Mouse (Mus musculus) bone marrow macrophage, adult 2 months (primary cell): ENCODE data around the gene Nipa1.

Experiments
- CTCF ChIP-seq: IDR thresholded peaks from 2 replicates; pipeline ENCODE4 v1.5.1; 2012; ENCODE audit warnings: low read depth, mild to moderate bottlenecking, low read length, moderate library complexity
- POLR2A ChIP-seq: IDR thresholded peaks from 2 replicates; pipeline ENCODE4 v1.6.1; 2012; ENCODE audit warnings: mild to moderate bottlenecking, low read depth, low read length, borderline replicate concordance

- TF ChIP-seq POLR2A, result no peak
- TF ChIP-seq CTCF, result no peak
Observed at GRCm38 (mm10) chr7:55960506-55960905, 59.2 kb downstream of the Nipa1 start.
